Mouse (Mus musculus) forebrain, embryonic 15.5 days (tissue): Measurements from ENCODE around the gene Islr. TPM values are rescaled to one million over a fixed set of nuclear protein-coding genes. Genes with fewer than 3 reads are reported as not detected.

Source experiments
- ATAC-seq: fragments of 200-750 bp; cut with Nextera tagmentation; replicated peaks from 2 replicates; pipeline ENCODE4 v1.8.0; 2017; ENCODE audit warnings: mild to moderate bottlenecking, moderate TSS enrichment, moderate library complexity
- H3K27ac ChIP-seq: fragments of 300-500 bp; sonication (generic); replicated peaks from 2 replicates; pipeline ENCODE4 v1.5.1; 2015; ENCODE audit warnings: mild to moderate bottlenecking, inconsistent platforms
- H3K27me3 ChIP-seq: fragments of 300-500 bp; sonication (generic); 2 replicates; pipeline ENCODE4 v1.6.1; 2015; ENCODE audit warnings: inconsistent platforms
- H3K36me3 ChIP-seq: fragments of 300-500 bp; sonication (generic); 2 replicates; pipeline ENCODE4 v1.6.1; 2015; ENCODE audit warnings: mild to moderate bottlenecking, inconsistent platforms
- H3K4me1 ChIP-seq: fragments of 300-500 bp; sonication (generic); 2 replicates; pipeline ENCODE4 v1.6.1; 2015; ENCODE audit warnings: inconsistent platforms
- H3K4me2 ChIP-seq: fragments of 300-500 bp; sonication (generic); replicated peaks from 2 replicates; pipeline ENCODE4 v1.6.1; 2015; ENCODE audit warnings: mild to moderate bottlenecking, inconsistent platforms
- H3K4me3 ChIP-seq: fragments of 300-500 bp; sonication (generic); 2 replicates; pipeline ENCODE4 v1.5.1; 2015; ENCODE audit warnings: mild to moderate bottlenecking, inconsistent platforms
- H3K9ac ChIP-seq: fragments of 300-500 bp; sonication (generic); replicated peaks from 2 replicates; pipeline ENCODE4 v1.6.1; 2015; ENCODE audit warnings: mild to moderate bottlenecking, inconsistent platforms
- H3K9me3 ChIP-seq: fragments of 300-500 bp; sonication (generic); 2 replicates; pipeline ENCODE4 v1.6.1; 2016; ENCODE audit warnings: inconsistent platforms
- WGBS: fragments of 180-500 bp; shearing (Covaris S2); methylation state at CpG from one replicate; pipeline ENCODE4 v1.1.7; 2015; ENCODE audit warnings: mixed read lengths; 5-methylcytosine and 5-hydroxymethylcytosine counted together
- polyA plus RNA-seq: library from polyadenylated mRNA; unstranded; fragments of >200 nt; fragmentation: Nextera tagmentation; extraction: Ambion mirVana; gene quantifications from 2 replicates; pipeline ENCODE4 v1.2.1, GENCODE M21; 2015

Gene Islr
- polyA plus RNA-seq, 1 experiment from 2014 or later: 15.1 TPM

DNA sequence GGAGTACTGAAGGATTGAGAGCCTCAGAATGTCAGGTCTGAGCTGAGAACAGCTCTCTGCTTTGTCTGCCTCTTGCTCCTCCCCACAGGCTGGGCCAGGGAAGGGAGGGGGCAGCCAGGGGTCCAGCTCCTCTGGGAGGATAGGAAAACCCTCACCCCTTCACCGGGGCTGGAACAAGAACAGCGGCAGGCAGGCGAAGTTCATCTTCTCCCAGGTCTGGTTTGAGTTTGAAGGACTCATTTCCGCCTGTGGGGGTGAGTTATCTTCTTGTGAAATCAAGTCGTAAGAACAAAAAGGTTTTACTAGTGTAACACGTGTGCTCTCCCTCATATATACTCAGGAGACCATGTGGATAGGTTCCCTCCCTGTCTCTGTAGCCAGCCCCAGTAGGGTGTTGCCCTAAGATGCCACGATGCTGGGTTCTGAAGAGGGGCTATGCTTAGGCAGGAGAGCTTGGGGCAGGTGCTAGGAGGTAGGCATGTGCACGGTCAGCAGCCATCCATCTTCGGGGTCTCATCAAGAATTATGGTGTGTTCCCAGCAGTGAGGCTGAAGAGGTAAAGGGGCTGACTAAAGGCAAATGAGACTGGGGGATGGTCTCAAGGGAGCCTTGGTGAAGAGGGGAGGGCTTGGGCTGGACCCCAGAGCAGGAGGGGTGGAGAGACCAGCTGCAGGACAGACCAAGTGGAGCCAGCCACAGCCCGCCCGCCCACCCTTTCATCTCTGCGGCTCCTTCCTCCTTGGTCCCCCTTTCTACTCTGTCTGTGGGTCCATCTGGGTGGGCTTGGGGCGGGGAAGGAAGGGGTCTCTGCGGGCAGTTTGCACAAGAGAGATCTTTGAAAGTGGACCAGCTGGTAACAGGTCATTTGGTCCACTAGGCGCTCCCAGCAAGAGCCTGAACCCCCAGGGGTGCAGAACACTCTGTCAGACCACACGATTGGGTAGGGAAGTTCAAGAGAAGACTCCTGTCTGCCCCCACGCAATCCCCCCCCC, 69.9 kb downstream of the Islr start:
- peak; percentile 41 for ATAC-seq
- Histone ChIP-seq H3K9me3 (no peaks in the 10 kb centered on the region), H3K9ac (no peak overlapping the region; the same call in 1 of the 2 replicates), H3K4me2 (no peak overlapping the region), H3K4me3 (no peak overlapping the region), H3K4me1 (peaks cover 38% of the 10 kb centered on the region), H3K27ac (peak overlapping the region; percentile 34), H3K27me3 (no peaks in the 10 kb centered on the region), H3K36me3 (no peaks in the 10 kb centered on the region)
- 21% methylated on average over 17 of the region's 17 CpGs for WGBS

- no peak overlapping the region for H3K27ac ChIP-seq
- no peak overlapping the region for H3K9ac ChIP-seq
- H3K27me3 ChIP-seq: no peaks in the 10 kb centered on the region
- no peak overlapping the region for H3K4me2 ChIP-seq
- H3K4me1 ChIP-seq: peaks cover 46% of the 10 kb centered on the region
- H3K36me3 ChIP-seq: no peaks in the 10 kb centered on the region
- no peak for ATAC-seq
- WGBS: 77% methylated on average over 7 of the region's 7 CpGs
- no peak overlapping the region for H3K4me3 ChIP-seq
- H3K9me3 ChIP-seq: no peaks in the 10 kb centered on the region
Measured at GRCm38 (mm10) chr9:58131735-58132134, 72.4 kb downstream of the Islr start.

- Histone ChIP-seq H3K27ac (no peak overlapping the region), H3K36me3 (no peaks in the 10 kb centered on the region), H3K4me2 (no peak overlapping the region), H3K27me3 (no peaks in the 10 kb centered on the region), H3K4me3 (no peak overlapping the region), H3K4me1 (peaks cover 46% of the 10 kb centered on the region), H3K9me3 (no peaks in the 10 kb centered on the region), H3K9ac (no peak overlapping the region)
- no peak for ATAC-seq
- WGBS: 41% methylated on average over 3 of the region's 3 CpGs
Measured at GRCm38 (mm10) chr9:58130909-58131308, 73.2 kb downstream of the Islr start.

DNA sequence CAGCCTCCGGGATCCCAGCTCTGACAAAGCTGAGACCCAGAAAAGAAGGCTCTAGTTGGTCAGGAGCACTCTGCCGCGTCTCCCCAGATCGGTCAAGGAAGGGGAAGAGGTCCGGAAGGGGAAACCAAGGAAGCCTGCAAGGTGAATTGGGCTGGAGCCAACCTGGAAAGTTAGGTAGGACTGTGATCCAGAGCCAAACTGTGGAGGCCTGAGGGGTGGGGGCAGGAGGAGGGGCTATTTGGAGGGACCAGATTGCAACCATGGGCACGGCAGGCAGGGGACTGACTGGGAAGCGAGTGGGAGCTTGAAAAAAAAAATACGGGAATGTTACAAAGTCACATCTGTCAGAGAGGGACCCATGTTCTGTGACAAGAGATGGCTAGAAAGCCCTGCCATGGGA, 74.6 kb downstream of the Islr start:
- Histone ChIP-seq H3K9ac (no peak overlapping the region), H3K27me3 (no peaks in the 10 kb centered on the region), H3K4me3 (no peak overlapping the region), H3K9me3 (no peaks in the 10 kb centered on the region), H3K36me3 (no peaks in the 10 kb centered on the region), H3K4me2 (no peak overlapping the region), H3K27ac (no peak overlapping the region), H3K4me1 (peaks cover 36% of the 10 kb centered on the region)
- 16% methylated on average over 8 of the region's 8 CpGs for WGBS
- ATAC-seq: no peak

- no peaks in the 10 kb centered on the region for H3K36me3 ChIP-seq
- H3K27me3 ChIP-seq: no peaks in the 10 kb centered on the region
- H3K4me2 ChIP-seq: no peak overlapping the region
- H3K4me3 ChIP-seq: no peak overlapping the region
- no peak overlapping the region for H3K27ac ChIP-seq
- WGBS: 12% methylated on average over 13 of the region's 13 CpGs
- no peak overlapping the region for H3K9ac ChIP-seq
- ATAC-seq: no peak
- H3K9me3 ChIP-seq: no peaks in the 10 kb centered on the region
- peaks cover 32% of the 10 kb centered on the region for H3K4me1 ChIP-seq
Measured at GRCm38 (mm10) chr9:58128926-58129413, 75.1 kb downstream of the Islr start.

GRCm38 (mm10) chr9:58125811-58126210, 78.3 kb downstream of the Islr start:
- WGBS: 27% methylated on average over 4 of the region's 4 CpGs
- Histone ChIP-seq H3K36me3 (no peaks in the 10 kb centered on the region), H3K4me3 (no peak overlapping the region), H3K4me1 (peaks cover 23% of the 10 kb centered on the region), H3K9ac (no peak overlapping the region), H3K4me2 (no peak overlapping the region), H3K27me3 (no peaks in the 10 kb centered on the region), H3K9me3 (no peaks in the 10 kb centered on the region), H3K27ac (no peak overlapping the region)
- no peak for ATAC-seq

GRCm38 (mm10) chr9:58125085-58125484, 79.0 kb downstream of the Islr start:
- no peak overlapping the region for H3K4me2 ChIP-seq
- no peak overlapping the region for H3K4me3 ChIP-seq
- H3K9me3 ChIP-seq: no peaks in the 10 kb centered on the region
- no peaks in the 10 kb centered on the region for H3K36me3 ChIP-seq
- no peak for ATAC-seq
- no peak overlapping the region for H3K9ac ChIP-seq
- no peak overlapping the region for H3K27ac ChIP-seq
- whole genome bisulfite sequencing: 34% methylated on average over 3 of the region's 3 CpGs
- peaks cover 22% of the 10 kb centered on the region for H3K4me1 ChIP-seq
- no peaks in the 10 kb centered on the region for H3K27me3 ChIP-seq

GRCm38 (mm10) chr9:58118671-58119070, 85.4 kb downstream of the Islr start, which contains the start of gene Ccdc33:
Ccdc33 (minus strand) TSS chr9:58118823.
- Histone ChIP-seq H3K4me3 (no peak within 1 kb of the TSS), H3K4me2 (no peak within 1 kb of the TSS), H3K4me1 (peaks cover 43% of the 10 kb centered on the region), H3K9ac (no peak within 1 kb of the TSS), H3K36me3 (no peaks in the 10 kb centered on the region), H3K27me3 (no peaks in the 10 kb centered on the region), H3K9me3 (no peaks in the 10 kb centered on the region), H3K27ac (no peak within 1 kb of the TSS)
- no peak for ATAC-seq
- WGBS: 18% methylated on average over 2 of the region's 2 CpGs

DNA sequence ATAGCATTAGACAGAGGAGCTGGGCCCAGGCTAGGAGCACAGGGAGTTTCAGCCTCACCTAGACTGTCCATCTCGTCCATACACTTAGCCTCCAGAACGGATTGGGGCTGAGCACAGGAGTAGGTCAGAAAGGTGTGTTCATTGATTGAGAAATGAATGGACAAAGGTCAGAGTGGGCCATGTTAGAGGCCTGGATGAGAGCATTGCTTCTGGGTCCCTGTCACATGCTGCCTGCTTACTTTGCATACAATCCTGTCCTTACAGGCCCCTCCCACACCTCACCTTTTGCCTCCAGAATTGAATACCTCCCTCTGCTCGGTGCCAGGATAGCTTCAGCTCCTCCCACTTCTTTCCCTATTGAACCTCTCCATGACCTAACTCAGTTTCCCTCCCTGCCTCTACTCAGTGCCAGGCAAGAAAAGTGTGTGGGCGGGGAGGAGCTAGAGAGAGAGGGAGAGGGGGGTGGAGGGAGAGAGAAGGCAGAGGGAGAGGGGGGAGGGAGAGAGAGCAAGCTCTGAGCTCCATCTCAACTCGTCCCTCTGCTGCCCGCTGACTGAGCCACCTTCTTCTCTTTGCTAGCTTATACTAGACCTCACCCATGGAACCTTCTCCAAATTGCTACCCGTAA, 88.0 kb downstream of the Islr start:
- 28% methylated on average over 7 of the region's 7 CpGs for WGBS
- Histone ChIP-seq H3K27ac (peak overlapping the region; percentile 99), H3K9me3 (no peaks in the 10 kb centered on the region), H3K9ac (peak overlapping the region; percentile 33; the same call in 1 of the 2 replicates), H3K4me3 (no peak overlapping the region), H3K27me3 (no peaks in the 10 kb centered on the region), H3K36me3 (no peaks in the 10 kb centered on the region), H3K4me2 (no peak overlapping the region; the same call in 1 of the 2 replicates), H3K4me1 (peaks cover 68% of the 10 kb centered on the region)
- no peak for ATAC-seq

GRCm38 (mm10) chr9:58115297-58115925, 88.7 kb downstream of the Islr start:
- peak overlapping the region; percentile 99 for H3K27ac ChIP-seq

DNA sequence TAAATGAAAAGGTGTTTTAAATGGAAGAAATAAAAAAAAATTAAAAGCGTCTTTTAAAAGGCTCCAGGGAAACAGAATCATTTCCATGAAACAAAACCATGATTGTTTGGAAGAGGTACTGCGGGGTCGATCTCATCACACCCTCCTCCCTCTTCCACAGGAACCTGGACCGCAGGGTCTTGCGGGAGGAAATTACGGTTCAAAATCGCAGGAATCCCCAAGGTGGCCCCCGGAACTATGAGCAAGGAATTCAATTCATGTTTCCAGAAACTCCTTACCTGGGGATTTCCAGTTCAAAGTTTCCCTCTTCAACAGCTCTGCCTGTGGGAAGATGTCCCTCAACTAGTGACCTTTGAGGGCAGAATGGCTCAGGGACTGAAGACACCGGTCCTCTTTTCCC, 90.1 kb downstream of the Islr start:
- Histone ChIP-seq H3K27me3 (no peaks in the 10 kb centered on the region), H3K4me2 (peak overlapping the region; percentile 48), H3K9ac (peak overlapping the region; percentile 50), H3K4me3 (no peak overlapping the region), H3K4me1 (peaks cover 80% of the 10 kb centered on the region), H3K36me3 (no peaks in the 10 kb centered on the region), H3K9me3 (no peaks in the 10 kb centered on the region), H3K27ac (peak overlapping the region; percentile 99)
- no peak for ATAC-seq
- WGBS: 4% methylated on average over 9 of the region's 9 CpGs

More at GRCm38 (mm10) chr9:58115297-58115925, 88.7 kb downstream of the Islr start:
- Histone ChIP-seq H3K36me3 (no peaks in the 10 kb centered on the region), H3K9me3 (no peaks in the 10 kb centered on the region), H3K4me3 (no peak overlapping the region), H3K4me2 (no peak overlapping the region), H3K4me1 (peaks cover 75% of the 10 kb centered on the region), H3K27me3 (no peaks in the 10 kb centered on the region), H3K9ac (peak overlapping the region; percentile 33; the same call in 1 of the 2 replicates)
- no peak; the same call in 1 of the 2 replicates for ATAC-seq
- WGBS: 32% methylated on average over 7 of the region's 7 CpGs
